Comparison of ENCODE assay signal across 10 mouse cellular contexts in the genomic region with DNA sequence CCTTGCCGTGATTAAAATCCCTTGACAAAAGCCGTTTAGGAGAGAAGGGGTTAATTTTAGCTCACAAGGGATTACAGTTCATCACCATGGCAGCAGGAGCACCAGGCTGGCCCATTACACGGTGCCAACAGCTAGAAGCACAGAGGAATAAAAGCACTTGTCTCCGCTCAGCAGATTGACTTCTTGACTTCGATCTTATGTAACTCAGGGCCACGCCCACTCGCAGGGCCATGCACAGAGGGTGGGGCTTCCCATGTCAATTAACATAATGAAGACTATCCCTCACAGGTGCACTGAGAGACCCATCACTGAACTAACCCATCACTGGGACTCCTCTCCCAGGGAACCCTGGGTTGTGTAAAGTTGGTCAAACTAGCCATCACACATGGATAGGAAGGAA. TPM values are rescaled to one million over a fixed set of nuclear protein-coding genes. Genes with fewer than 3 reads are reported as not detected.
A peak's percentile ranks its signal among the peaks of the same experiment; 100 is the strongest.
DNase-seq lines count a peak whose midpoint lies in the region; ATAC-seq and TF ChIP-seq lines count a peak whose summit lies in the region.
"Had no signal": no experiment of that assay in that cellular context is flagged by ENCODE, and none has a peak within 500 bp of the region (broad histone marks: within the 10 kb centered on the region; RNA-seq: fewer than 3 reads in every experiment).

No protein-coding gene starts in this region.

- no peak overlapping the region for H3K9ac ChIP-seq in liver, embryonic 12.5 days
- H3K9ac ChIP-seq: embryonic facial prominence, embryonic 15.5 days; liver, embryonic 15.5 days had no signal

- no peak for TF ChIP-seq CTCF in thymus, adult 2 months (IDR thresholded peaks at IDR 0.05; ENCODE audit: borderline replicate concordance, control insufficient read depth, extremely low read depth, insufficient read depth, low read length, poor library complexity)

- peak; percentile 91 for DNase-seq in heart, adult 11 months
- DNase-seq in heart, adult 8-10 months (ENCODE audit: low spot score): no peak
- DNase-seq in R1 (ENCODE audit: low read depth, low spot score): peak; percentile 83
- DNase-seq in midbrain, embryonic 10.5 days (ENCODE audit: low spot score): peak; percentile 27
- DNase-seq in ovary, postnatal 36 days (ENCODE audit: low spot score): no peak
- no peak for DNase-seq in thymus, adult 2 months

- H3K36me3 ChIP-seq in midbrain, embryonic 10.5 days: no peaks in the 10 kb centered on the region
- H3K36me3 ChIP-seq in thymus, adult 2 months (ENCODE audit: control insufficient read depth, insufficient read depth, low read length): no peaks in the 10 kb centered on the region
- H3K36me3 ChIP-seq in liver, embryonic 12.5 days: no peaks in the 10 kb centered on the region
- H3K36me3 ChIP-seq: embryonic facial prominence, embryonic 15.5 days; liver, embryonic 15.5 days had no signal

- no peaks in the 10 kb centered on the region for H3K27me3 ChIP-seq in midbrain, embryonic 10.5 days (ENCODE audit: low read depth, poor library complexity, severe bottlenecking)
- H3K27me3 ChIP-seq in thymus, adult 2 months (ENCODE audit: control insufficient read depth, insufficient read depth, low read length): no peaks in the 10 kb centered on the region
- H3K27me3 ChIP-seq in liver, embryonic 12.5 days (replicated peaks): no peaks in the 10 kb centered on the region
- H3K27me3 ChIP-seq: embryonic facial prominence, embryonic 15.5 days; liver, embryonic 15.5 days had no signal

- no peak overlapping the region for H3K4me3 ChIP-seq in midbrain, embryonic 10.5 days
- no peak overlapping the region for H3K4me3 ChIP-seq in thymus, adult 2 months (ENCODE audit: control insufficient read depth, insufficient read depth, low read length)
- no peak overlapping the region for H3K4me3 ChIP-seq in liver, embryonic 12.5 days
- H3K4me3 ChIP-seq: embryonic facial prominence, embryonic 15.5 days; liver, embryonic 15.5 days had no signal

- TF ChIP-seq POLR2A in thymus, adult 2 months (IDR thresholded peaks at IDR 0.05; ENCODE audit: control insufficient read depth, extremely low read depth, insufficient read depth, low read length, poor library complexity): no peak

- H3K4me2 ChIP-seq in liver, embryonic 12.5 days: no peak overlapping the region
- H3K4me2 ChIP-seq: embryonic facial prominence, embryonic 15.5 days; liver, embryonic 15.5 days had no signal

- peaks cover 20% of the 10 kb centered on the region for H3K4me1 ChIP-seq in midbrain, embryonic 10.5 days
- no peaks in the 10 kb centered on the region for H3K4me1 ChIP-seq in thymus, adult 2 months (replicated peaks; ENCODE audit: control insufficient read depth, insufficient read depth, low read length)
- H3K4me1 ChIP-seq in liver, embryonic 12.5 days: peaks cover 20% of the 10 kb centered on the region

- WGBS in midbrain, embryonic 10.5 days: 38% methylated on average over 7 of the region's 7 CpGs
- 82% methylated on average over 7 of the region's 7 CpGs for WGBS in thymus, adult 2 months
- 50% methylated on average over 7 of the region's 7 CpGs for WGBS in liver, embryonic 12.5 days (ENCODE audit: insufficient replicate concordance)

- no peaks in the 10 kb centered on the region for H3K9me3 ChIP-seq in midbrain, embryonic 10.5 days (replicated peaks)
- H3K9me3 ChIP-seq in liver, embryonic 12.5 days (replicated peaks): no peaks in the 10 kb centered on the region
- H3K9me3 ChIP-seq: embryonic facial prominence, embryonic 15.5 days; liver, embryonic 15.5 days had no signal

- H3K27ac ChIP-seq in midbrain, embryonic 10.5 days (replicated peaks): no peak overlapping the region
- no peak overlapping the region for H3K27ac ChIP-seq in thymus, adult 2 months (ENCODE audit: control insufficient read depth, insufficient read depth, low read length)
- H3K27ac ChIP-seq in liver, embryonic 12.5 days: no peak overlapping the region
- H3K27ac ChIP-seq: embryonic facial prominence, embryonic 15.5 days; liver, embryonic 15.5 days had no signal

- peak; percentile 55 for ATAC-seq in granulocyte monocyte progenitor cell, adult 5-6 weeks (replicated peaks; ENCODE audit: poor library complexity, severe bottlenecking)
- no peak for ATAC-seq in liver, embryonic 12.5 days

RNA-seq across cellular contexts. Expression of a gene that starts 7.9 kb away (rescaled TPM):
- 10 to 100 TPM; 25.9 to 31.7 (median 28.2) TPM for total RNA-seq in heart, adult 8-10 months (2022)
- total RNA-seq in granulocyte monocyte progenitor cell, adult 5-6 weeks (2014; fragmentation: Nextera tagmentation): 25.2 and 28.1 TPM in 2 replicates
- total RNA-seq in granulocyte monocyte progenitor cell, adult 5-6 weeks (2017): 34.8 and 48.5 TPM in 2 replicates
- polyA plus RNA-seq in midbrain, embryonic 10.5 days (2016; fragmentation: Nextera tagmentation; extraction: Ambion mirVana): 16.3 and 21.3 TPM in 2 replicates
- polyA plus RNA-seq in thymus, adult 2 months (2012; rRNA removed): 17.0 and 17.1 TPM in 2 replicates
- 12.9 and 13.2 TPM in 2 replicates for polyA plus RNA-seq in liver, embryonic 12.5 days (2016; fragmentation: Nextera tagmentation; extraction: Ambion mirVana)

RNA-seq across cellular contexts. Expression of a gene that starts 8.6 kb away (rescaled TPM):
- under 1 TPM in 2 of 4 experiments, not detected in 2; 0.03 TPM for total RNA-seq in heart, adult 8-10 months (2022)
- not detected in 2 replicates for total RNA-seq in granulocyte monocyte progenitor cell, adult 5-6 weeks (2014; fragmentation: Nextera tagmentation)
- not detected in 2 replicates for total RNA-seq in granulocyte monocyte progenitor cell, adult 5-6 weeks (2017)
- 0.04 TPM in 2 replicates for polyA plus RNA-seq in midbrain, embryonic 10.5 days (2016; fragmentation: Nextera tagmentation; extraction: Ambion mirVana)
- 0.04 TPM in 1 of 2 replicates, not detected in the other for polyA plus RNA-seq in thymus, adult 2 months (2012; rRNA removed)
- polyA plus RNA-seq in liver, embryonic 12.5 days (2016; fragmentation: Nextera tagmentation; extraction: Ambion mirVana): not detected in 2 replicates
- polyA plus RNA-seq: liver, embryonic 15.5 days had no signal

Comparison
In these comparisons a context has a peak if more than half of its experiments do, and no peak if none do; other contexts are left out.
1. DNase-seq: peak in heart, adult 11 months (single experiment), R1 (single experiment) and midbrain, embryonic 10.5 days (single experiment); none in heart, adult 8-10 months (single experiment), ovary, postnatal 36 days (single experiment) and thymus, adult 2 months (single experiment).